Mouse (Mus musculus) spleen, postnatal 36 days (tissue): ENCODE results near the gene Nf1.
"Not testable (repeated sequence)": the region's sequence is repeated elsewhere in the genome, so short reads cannot be mapped to it uniquely, and the experiment has no call there.

Experiments used
- DNase-seq, 2 experiments: peaks; one replicate each; pipeline ENCODE4 v3.0.0; 2022; ENCODE audit warnings: low spot score in 2 of 2, mixed read lengths in 1 of 2

The Nf1 gene

DNA sequence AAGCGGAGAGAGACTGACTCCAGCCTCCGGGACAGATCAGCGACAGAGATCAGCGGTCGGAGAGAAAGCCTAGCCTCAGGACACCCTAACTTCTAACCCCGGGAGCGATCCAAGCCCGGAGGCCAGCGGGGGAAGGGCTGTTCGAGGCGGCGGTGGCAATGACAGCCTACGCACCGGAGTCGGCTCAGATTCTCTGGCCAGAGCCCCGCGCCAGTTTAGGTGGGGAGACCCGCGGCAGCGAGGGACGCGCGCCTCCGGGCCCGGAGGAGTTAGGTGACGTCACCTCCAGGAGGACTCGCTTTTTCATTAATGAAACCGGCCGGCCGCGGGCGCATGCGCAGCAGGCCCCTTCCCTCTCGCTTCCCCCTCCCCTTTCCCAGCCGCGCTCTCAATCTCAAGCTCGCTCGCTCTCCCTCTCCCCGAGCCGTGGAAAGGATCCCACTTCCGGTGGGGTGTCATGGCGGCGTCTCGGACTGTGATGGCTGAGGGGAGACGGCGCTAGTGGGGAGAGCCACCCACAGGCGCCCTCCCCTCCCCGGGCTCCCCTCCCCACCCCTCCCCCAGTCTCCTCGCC is at the start of gene Nf1:
Gene Nf1 (plus strand): TSS at position 460 of the 574 bp plus-strand sequence.
- peak; percentile 82 to 88 for DNase-seq

- DNase-seq = peak in 1 of 2 experiments; percentile 25
These were observed 49.0 kb upstream of the Nf1 start for GRCm38 (mm10) chr11:79290473-79290872.

DNA sequence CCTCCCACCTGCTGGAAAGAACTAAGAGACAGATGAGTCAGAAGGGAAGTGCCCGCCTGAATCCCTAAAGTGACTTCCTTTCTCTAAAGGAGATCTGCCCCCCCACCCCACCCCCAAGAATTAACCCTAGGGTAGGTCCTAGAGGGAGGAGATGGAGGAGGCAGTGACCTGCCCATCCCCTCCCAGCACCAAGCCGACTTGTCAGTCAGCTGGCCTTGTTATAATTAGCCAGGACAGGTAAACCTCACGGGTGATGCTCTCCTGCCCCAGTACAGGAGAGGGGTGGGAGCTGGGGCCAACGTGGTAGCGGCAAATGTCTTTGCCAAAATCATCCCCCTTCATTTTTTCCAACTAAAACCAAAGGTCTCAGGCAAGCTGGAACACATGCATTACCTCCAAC is 47.8 kb upstream of the Nf1 start:
- no peak for DNase-seq

GRCm38 (mm10) chr11:79292130-79292529 is 47.4 kb upstream of the Nf1 start:
- no peak for DNase-seq

DNA sequence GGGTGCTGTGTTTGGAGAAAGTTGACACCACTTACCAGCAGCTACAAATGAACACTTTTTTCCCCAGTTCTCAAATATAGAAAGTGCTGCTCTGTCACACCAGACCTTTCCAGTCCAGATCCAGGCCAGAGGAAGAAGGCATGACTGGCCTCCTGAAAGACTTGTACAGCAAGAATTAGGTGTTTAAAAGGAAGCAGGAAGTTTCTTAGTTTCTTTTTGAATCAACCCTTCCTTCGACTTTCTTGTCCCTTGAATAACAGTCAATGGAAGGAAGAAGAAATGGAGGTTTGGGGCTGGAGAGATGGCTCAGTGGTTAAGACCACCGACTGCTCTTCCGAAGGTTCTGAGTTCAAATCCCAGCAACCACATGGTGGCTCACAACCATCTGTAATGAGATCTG is 46.5 kb upstream of the Nf1 start:
- no peak for DNase-seq

GRCm38 (mm10) chr11:79293971-79294370 is 45.5 kb upstream of the Nf1 start:
- DNase-seq = no peak

GRCm38 (mm10) chr11:79296167-79296566 is 43.3 kb upstream of the Nf1 start:
- DNase-seq = peak in 1 of 2 experiments; percentile 19

DNA sequence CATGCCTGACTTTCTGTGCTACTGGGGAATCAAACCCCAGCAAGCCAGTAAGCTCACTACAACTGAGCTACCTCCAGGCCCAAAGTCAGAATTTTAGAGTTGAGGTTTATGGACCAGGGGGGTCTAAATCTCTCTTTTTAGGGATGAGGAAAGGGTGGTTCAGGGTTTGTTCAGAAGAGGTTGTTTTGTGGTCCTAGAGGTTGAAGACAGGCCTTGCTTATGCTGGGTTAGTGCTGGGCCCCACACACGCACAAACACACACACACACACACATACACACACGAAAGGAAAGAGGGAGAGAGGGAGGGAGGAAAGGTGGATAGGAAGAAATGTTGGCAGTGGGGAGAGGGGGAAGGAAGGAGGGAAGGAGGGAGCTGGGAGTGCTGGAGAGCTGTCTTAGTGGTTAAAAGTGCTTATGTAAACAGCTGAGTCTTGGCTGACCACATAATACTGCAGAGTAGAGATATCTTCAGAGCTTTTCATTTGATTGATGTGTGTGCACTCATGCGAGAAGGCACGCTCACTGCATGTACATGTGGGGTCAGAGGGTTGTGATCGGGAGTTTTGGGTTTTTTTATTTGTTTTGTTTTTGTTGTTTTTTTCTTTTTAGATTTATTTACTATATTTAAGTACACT is 42.5 kb upstream of the Nf1 start, which contains the start of gene Gm9964:
Gene Gm9964 (minus strand): TSS at position 51 of the 636 bp plus-strand sequence.
- no peak for DNase-seq

DNA sequence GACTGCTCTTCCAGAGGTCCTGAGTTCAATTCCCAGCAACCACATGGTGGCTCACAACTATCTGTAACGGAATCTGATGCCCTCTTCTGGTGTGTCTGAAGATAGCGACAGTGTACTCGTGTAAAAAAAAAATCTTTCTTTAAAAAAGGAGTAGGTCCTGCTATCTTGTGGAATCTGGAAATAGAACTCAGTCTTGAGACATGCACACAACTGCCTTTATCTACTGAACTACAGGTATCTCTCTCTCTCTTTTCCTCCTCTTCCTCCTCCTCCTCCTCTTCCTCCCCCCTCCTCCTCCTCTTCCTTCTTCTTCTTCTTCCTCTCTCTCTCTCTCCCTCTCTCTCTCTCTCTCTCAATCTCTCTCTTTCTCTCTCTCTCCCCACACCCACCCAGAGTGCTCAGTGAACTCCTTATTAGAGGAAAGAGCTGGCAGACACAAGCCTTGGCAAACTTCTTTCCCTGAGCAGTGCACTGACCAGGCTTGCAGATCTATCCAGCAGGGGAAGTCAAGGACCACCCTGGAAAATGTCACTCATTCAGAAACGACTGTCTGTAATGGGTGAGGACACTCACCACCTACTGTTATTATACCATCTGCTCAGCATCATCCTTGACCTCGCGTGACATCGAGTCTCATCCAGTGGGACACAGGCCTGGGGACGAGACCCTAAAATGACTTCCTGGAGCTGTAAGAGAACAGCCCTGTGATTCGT is 39.6 kb upstream of the Nf1 start:
- no peak for DNase-seq

GRCm38 (mm10) chr11:79303109-79303508 is 36.4 kb upstream of the Nf1 start:
- DNase-seq = no peak

DNA sequence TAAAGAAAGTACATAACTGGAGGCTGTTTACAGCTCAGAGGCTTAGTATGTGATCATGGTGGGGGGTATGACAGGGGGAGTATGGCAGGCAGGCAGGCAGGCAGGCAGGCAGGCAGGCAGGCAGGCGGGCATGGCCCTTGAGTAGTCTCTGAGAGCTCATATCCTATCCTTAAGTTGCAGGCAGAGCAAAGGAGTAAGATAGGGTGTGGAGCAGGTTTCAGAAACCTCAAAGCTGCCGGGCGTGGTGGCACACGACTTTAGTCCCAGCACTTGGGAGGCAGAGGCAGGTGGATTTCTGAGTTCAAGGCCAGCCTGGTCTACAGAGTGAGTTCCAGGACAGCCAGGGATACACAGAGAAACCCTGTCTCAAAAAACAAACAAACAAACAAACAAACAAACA is 35.2 kb upstream of the Nf1 start:
- DNase-seq = not testable (repeated sequence)

- DNase-seq = no peak
These were observed 33.7 kb upstream of the Nf1 start for GRCm38 (mm10) chr11:79305697-79306340.

DNA sequence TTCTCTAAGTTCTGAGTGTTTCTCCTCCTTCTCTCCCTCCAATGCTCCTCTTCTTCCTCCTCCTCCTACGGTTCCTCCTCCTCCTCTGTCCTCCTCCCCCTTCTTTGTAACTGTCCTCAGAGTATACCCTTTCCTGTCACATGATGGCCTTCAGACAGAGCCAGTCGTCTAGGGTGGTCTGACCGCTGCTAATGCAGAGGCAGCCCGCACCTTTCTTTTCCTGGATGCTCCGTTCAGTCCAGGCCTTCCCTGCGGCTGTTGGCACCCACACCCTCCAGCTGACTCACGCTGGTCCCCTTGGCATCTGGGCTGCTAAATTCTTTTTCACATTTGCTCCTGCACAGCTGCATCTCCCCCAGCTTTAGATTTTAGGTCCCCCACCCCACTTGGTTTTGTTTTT is 33.0 kb upstream of the Nf1 start:
- no peak for DNase-seq

GRCm38 (mm10) chr11:79306996-79307395 is 32.5 kb upstream of the Nf1 start:
- DNase-seq = no peak

- DNase-seq = no peak
These were observed 31.8 kb upstream of the Nf1 start for GRCm38 (mm10) chr11:79307560-79308200.

GRCm38 (mm10) chr11:79310467-79310866 is 29.0 kb upstream of the Nf1 start:
- DNase-seq = no peak

- no peak for DNase-seq
These were observed 22.6 kb upstream of the Nf1 start for GRCm38 (mm10) chr11:79316807-79317345.

DNA sequence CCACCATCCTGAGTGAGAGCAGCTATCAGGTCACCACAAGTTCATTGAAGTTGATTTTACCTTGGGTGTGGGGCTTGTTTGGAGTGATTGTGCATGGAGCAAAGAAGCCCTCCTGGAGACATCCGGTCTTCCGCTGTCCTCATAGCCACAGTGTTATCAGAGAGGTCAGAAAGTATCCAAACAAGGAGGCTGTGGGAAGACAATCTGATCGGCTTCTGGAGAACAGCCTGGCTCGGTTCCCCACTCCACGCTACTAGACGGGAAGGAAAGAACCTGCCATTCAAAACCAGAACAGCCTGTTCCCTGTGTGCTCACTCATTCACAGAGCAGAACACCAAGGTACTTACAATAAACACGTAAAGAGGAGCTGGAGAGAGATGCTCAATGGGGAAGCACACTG is 19.7 kb upstream of the Nf1 start:
- DNase-seq = no peak

GRCm38 (mm10) chr11:79323985-79324685 is 15.4 kb upstream of the Nf1 start:
- DNase-seq = no peak

GRCm38 (mm10) chr11:79325663-79326062 is 13.8 kb upstream of the Nf1 start:
- no peak for DNase-seq

GRCm38 (mm10) chr11:79327106-79327505 is 12.4 kb upstream of the Nf1 start:
- DNase-seq = no peak
